Mouse (Mus musculus): ENCODE measurements around the gene Lcp1.

DNA sequence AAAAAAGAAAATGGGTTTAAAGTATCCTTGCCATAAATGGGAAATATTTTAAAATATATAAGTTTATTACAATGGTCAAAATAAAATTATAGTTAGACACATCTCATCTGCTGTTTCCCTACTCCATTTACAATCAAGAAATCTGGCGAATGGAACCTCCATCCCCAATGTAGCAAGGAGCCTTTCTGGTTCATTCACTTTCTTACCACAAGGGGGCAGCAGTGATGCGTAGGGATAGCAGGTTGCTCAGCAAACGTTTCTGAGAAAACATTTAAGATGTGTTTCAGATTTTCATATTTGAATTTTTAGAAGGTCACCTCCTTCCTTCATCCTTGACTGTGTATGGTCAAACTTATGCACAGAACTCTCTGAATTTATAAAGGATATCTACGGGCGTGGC is 66.1 kb downstream of the Lcp1 start:
- TF ChIP-seq CTCF (IDR thresholded peaks at IDR 0.05; ENCODE audit: extremely low read depth, insufficient read depth, low read length) (peak; percentile 89), POLR2A (IDR thresholded peaks at IDR 0.05; ENCODE audit: extremely low read depth, insufficient read depth, low read length) (no peak)

All from cortical plate, adult 2 months (tissue).